Mouse (Mus musculus) midbrain, embryonic 16.5 days (tissue): ENCODE measurements around the gene Tbkbp1. TPM values are rescaled to one million over a fixed set of nuclear protein-coding genes. Genes with fewer than 3 reads are reported as not detected.

Experiments used
- microRNA-seq: library from miRNA; unstranded; fragments of <30 nt; microRNA quantifications from one replicate; pipeline ENCODE4, GENCODE M21; 2017
- polyA plus RNA-seq: library from polyadenylated mRNA; unstranded; fragments of >200 nt; fragmentation: Nextera tagmentation; extraction: Ambion mirVana; gene quantifications from 2 replicates; pipeline ENCODE4 v1.2.1, GENCODE M21; 2015

Gene Tbkbp1
- polyA plus RNA-seq, 1 experiment from 2014 or later: 8.2 TPM

Small RNAs within 50 kb of the gene (microRNA-seq; reads per million reads assigned to microRNA genes)
- gene Mir7235: not detected

Other genes with a start within 250 kb of the Tbkbp1 start
- gene Cdk5rap3, start 235.0 kb downstream of the Tbkbp1 start, polyA plus RNA-seq: 80.6 and 85.7 TPM in 2 replicates
- gene Prr15l, start 223.4 kb downstream of the Tbkbp1 start, polyA plus RNA-seq: 0.24 and 0.51 TPM in 2 replicates
- 32.2 and 32.5 TPM in 2 replicates for gene Pnpo, start 207.5 kb downstream of the Tbkbp1 start, polyA plus RNA-seq
- 15.4 and 16.8 TPM in 2 replicates for gene Sp2, start 168.5 kb downstream of the Tbkbp1 start, polyA plus RNA-seq
- 0.26 and 0.35 TPM in 2 replicates for gene Sp6, start 138.1 kb downstream of the Tbkbp1 start, polyA plus RNA-seq
- gene Scrn2, start 121.6 kb downstream of the Tbkbp1 start, polyA plus RNA-seq: 13.7 and 16.7 TPM in 2 replicates
- gene Lrrc46, start 110.1 kb downstream of the Tbkbp1 start, polyA plus RNA-seq: 3.4 and 4.0 TPM in 2 replicates
- gene Mrpl10, start 109.9 kb downstream of the Tbkbp1 start, polyA plus RNA-seq: 58.9 and 59.1 TPM in 2 replicates
- 11.9 and 12.8 TPM in 2 replicates for gene Osbpl7, start 100.9 kb downstream of the Tbkbp1 start, polyA plus RNA-seq
- 0.16 TPM in 2 replicates for gene Tbx21, start 36.2 kb downstream of the Tbkbp1 start, polyA plus RNA-seq
- gene Kpnb1, start 36.4 kb upstream of the Tbkbp1 start, polyA plus RNA-seq: 28.5 and 32.9 TPM in 2 replicates
- gene Npepps, start 129.1 kb upstream of the Tbkbp1 start, polyA plus RNA-seq: 151 and 163 TPM in 2 replicates
- gene Mrpl45, start 164.2 kb upstream of the Tbkbp1 start, polyA plus RNA-seq: 38.2 and 41.6 TPM in 2 replicates
- gene Gpr179, start 200.6 kb upstream of the Tbkbp1 start, polyA plus RNA-seq: 0.70 and 0.89 TPM in 2 replicates
- gene Socs7, start 211.1 kb upstream of the Tbkbp1 start, polyA plus RNA-seq: 8.5 and 9.9 TPM in 2 replicates